Mouse (Mus musculus) layer of hippocampus, postnatal 14 days (tissue): Measurements from ENCODE around the gene Hadha. TPM values are rescaled to one million over a fixed set of nuclear protein-coding genes. Genes with fewer than 3 reads are reported as not detected.

ENCODE experiments used
- DNase-seq, 2 experiments: peaks; one replicate each; pipeline ENCODE4 v3.0.0; 2021 to 2022; ENCODE audit warnings: low spot score in 2 of 2, mixed read lengths in 1 of 2
- total RNA-seq, 2 experiments: library from RNA; stranded (reverse); gene quantifications; 2 replicates each; pipeline ENCODE4 v1.2.3; 2021

The Hadha gene
- total RNA-seq, 2 experiments from 2014 or later: 78.4 to 95.1 TPM

DNA sequence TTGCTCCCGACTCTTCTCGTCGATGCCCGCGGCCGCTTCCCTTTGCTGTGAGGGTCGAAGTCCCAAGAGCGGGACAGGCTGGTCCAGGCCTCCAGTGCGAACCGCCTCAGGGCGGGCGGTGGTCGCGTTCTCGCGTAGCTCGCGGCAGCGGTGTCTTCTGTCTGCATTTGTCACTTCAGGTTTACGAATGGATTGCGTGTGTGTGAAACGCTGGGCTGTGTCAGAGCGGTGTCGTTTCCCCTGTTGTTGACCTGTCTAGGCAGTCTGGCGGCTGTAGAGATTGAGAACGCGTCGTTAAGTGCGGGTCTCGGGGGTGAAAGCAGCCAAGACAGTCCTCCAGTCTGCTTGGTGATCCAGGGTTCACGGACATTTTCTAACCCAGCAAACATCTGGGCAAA, 432 bp upstream of the Hadha start:
- DNase-seq: no peak

DNA sequence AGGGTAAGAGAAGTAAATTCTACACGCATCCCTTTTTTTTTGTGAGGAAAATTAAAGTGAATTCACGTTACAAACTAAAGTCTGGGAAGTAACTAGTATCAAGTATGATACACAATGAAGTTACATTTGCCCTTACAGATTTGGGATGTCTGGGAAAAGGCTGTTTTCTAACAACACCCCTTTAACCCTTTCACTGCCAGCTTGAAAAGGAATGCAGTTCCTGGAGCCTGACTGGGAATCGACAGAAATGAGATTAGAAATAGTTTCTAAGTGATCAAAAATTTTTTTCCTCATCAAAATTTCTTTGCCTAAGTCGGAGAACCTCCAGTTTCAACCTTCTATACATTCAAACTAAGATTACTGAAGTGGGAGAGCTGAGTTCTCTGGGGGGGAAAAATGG, 949 bp downstream of the Hadha start:
- peak in 1 of 2 experiments; percentile 24 for DNase-seq

DNA sequence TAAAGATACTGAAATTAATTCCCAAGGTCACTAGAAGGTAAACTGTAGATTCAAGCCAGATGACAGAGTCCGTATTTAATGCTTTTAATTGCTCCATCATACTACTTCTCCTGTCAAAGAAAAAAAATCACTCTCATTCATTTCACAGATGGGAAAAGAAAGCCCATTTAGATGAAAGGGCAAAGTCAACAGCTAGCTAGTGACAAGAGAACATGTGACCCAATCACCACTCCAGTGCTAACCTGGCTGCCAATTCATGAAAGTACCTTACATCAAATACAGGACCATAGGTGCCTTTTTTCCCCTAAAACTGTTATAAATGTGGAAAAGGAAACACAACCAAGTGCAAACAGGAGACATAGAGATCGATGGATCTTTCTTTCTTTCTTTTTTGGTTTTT, 1.7 kb downstream of the Hadha start:
- no peak for DNase-seq

DNA sequence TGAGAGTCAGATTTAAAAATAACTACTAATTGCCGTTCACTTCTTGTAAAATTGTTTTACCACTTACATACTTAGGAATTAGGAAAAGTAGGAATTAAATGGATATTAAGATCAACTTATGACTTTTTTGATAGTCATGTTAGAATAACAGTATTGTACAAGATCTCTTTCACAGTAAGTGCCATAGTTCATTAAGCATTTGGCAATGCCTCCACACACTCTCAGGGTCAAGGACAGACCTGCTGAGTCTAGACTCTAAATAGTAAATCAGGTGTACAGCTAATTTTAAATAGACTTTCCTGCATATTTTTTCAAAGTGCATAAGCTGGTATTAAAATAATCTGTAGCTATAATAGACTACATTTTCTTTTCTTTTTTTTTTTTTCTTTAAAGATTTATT, 2.5 kb downstream of the Hadha start:
- no peak for DNase-seq

DNA sequence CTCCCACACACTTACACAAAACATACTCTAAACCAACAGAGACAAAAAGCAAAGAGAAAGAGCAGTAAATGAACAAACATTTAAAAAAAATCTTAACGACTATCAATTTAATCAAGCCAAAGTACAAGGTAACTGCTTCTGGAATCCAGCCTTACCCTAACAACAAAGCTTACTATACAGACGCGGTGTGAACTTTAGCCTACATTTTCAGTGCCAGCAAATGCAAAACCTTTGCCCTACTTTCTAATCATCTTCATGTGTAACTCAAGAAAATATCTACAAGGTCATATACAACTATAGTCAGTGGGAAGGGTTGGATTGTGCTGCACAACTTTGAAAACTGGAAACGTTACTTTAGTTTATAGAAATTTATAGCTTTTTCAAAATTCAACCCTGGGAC, 3.0 kb downstream of the Hadha start:
- DNase-seq: no peak

DNA sequence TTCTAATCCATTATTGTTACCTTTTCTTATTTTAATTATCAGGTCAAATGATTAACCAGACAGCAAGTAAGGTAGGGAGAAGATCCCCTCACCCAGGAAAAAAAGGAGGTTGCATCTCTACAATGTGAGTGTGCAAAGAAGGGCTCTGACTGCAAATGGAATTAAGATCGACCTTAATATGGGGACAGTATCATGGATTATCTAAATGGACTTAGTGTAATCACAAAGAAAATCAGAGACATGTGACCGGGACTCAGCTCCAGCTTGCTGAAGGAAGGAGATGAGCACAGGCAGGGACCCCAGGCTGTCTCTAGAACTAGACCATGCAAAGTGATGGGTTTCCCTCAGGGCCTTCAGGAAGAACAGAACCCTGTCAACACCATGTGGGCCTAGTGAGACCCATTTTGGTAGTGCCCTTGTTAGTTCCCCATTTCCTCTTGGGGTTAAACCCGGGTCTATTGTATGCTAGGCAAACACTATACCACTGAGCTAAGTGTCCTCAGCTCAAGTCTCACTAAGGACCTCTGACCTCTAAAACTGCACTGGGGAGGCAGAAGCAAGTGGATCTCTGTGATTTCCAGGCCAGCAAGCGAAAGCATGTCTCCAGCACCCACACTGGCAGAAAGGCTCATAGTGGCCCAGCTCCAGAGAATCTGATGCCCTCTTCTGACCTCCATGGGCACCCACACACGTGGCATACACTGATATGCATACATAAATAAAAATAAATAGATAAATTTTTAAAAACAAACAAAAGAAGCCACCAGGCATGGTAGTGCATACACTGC, 6.6 kb downstream of the Hadha start:
- DNase-seq: no peak

DNA sequence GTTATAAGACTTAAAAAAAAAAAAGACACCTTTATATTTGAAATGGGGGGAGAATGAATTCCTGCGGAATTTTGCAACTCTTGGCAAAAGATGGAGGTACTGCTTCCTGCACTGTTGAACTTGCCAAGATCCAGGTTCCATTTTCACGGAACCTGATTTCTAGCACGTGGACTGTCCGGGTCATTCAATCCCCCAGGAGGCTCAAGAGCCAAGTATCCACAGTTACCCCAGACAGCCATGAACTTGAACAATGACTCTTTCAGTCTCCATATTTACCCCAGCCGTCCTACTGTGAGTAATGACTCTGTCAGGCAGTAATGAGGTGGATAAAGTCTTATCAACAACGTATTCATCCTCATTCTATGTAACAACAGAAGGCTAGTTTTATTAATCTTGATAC, 8.4 kb downstream of the Hadha start:
- no peak for DNase-seq

DNA sequence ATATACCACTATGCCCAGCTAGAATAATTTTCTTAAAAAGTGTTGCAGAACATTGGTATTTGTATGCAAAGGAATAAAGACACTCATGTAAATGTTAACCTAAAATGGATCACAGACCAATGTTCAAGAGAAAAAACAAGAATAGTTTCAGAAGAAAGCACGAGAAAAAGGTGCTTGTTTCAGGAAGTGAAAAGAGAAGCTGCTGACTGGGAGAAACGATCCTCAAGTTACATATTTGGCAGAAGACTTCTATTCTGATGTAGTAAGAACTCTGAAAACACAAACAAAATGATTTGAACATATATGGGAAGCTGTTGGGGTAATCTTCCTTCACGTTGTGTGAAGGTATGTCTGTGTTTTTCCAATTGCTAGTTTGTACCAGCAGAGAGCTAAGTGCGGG, 16.8 kb downstream of the Hadha start:
- no peak for DNase-seq

DNA sequence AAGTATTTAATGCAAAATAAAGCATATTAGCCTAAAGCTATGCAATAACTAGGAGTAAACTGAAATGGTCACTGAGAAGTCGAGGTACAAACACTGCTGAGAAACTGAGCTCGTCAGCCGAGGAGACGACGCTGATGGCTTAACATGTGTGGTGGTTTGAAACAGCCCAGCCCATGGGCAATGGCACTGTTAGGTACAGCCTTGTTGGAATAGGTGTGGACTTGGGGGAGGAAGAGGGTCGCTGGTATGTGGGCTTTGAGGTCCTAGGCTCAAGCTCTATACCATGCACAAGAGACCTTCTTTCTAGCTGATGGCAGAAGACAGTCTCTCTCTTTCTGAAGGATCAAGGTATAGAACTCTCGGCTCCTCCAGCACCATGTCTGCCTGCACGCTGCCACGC, 17.7 kb downstream of the Hadha start:
- no peak for DNase-seq

DNA sequence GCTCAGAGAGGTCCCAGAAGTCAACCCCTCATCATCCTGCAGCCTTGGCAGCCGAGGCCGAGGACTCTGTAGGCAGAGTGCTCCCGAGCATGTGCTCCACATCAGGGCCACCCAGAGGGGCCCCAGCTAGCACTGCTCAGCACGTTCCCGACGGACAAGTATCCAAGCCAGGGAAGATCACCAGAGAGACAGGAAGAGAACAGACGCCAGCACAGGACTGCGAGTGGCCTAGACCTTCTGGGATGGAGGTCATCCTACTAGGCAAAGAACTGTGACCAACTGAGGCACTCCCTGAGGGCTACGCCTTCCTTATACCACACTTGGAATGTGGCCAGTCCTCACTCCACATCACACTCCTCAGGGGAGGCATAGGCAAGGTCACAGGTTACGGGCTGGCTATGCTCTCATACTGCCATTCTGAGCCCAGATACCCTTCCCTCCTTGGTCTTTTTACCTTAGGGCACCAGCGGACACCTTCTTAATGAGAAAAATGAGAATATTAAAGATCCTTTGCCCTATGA, 19.2 kb downstream of the Hadha start:
- DNase-seq: no peak

DNA sequence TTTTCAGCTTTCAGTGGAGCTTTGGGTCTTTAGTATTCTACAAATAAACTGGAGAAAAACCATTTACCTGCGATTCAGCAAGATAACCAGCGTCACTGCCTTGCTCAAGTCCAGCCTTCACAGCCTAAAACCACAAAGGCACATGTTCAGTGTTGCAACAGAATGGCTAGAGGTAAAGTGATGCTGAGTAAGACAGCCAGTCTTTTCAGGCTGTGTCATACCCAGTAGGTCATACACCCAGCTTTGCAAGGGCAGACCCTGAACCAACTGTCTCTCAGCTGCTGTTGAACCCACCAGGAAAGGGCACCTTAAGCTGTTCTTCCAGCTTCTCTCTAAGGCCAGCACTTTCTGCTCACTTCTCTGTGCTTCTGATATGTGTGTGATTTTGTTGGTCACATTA, 22.8 kb downstream of the Hadha start:
- DNase-seq: no peak

DNA sequence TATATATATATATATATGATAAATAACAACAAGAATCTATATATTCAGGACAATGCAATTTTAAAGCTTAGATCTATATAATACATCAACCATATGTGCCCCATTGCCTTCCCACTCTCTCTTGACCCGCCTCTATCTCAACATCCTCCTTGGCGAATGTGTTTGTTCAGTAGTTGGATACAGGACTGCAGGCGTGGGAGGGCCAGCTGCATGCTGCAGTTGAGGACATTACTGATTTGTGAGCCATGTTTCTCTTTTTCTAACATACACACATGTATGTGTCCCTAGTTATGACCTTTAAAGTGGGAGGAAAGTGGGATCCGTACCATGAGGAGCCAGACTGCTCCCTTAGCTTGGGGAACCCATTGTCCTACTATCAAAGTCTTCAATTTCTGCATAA, 23.7 kb downstream of the Hadha start:
- DNase-seq: no peak

DNA sequence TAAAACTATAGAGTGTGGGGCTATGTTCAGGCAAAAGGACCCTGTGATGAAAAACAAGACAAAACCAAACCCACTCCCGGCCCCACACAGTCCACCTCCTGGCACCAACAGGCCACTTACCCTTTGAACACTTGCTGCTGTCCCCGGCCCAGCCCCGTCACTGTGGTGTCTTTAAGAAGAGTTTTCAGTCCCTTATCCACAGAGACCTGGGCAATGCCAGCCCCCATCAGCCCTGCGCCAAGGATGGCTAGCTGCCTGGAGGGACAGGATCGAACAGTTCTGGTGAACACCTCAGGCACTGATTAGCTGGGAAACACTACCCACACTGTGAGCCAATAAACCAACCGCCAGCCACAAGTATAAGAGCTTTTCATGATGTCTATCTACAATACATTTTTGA, 26.3 kb downstream of the Hadha start:
- no peak for DNase-seq

DNA sequence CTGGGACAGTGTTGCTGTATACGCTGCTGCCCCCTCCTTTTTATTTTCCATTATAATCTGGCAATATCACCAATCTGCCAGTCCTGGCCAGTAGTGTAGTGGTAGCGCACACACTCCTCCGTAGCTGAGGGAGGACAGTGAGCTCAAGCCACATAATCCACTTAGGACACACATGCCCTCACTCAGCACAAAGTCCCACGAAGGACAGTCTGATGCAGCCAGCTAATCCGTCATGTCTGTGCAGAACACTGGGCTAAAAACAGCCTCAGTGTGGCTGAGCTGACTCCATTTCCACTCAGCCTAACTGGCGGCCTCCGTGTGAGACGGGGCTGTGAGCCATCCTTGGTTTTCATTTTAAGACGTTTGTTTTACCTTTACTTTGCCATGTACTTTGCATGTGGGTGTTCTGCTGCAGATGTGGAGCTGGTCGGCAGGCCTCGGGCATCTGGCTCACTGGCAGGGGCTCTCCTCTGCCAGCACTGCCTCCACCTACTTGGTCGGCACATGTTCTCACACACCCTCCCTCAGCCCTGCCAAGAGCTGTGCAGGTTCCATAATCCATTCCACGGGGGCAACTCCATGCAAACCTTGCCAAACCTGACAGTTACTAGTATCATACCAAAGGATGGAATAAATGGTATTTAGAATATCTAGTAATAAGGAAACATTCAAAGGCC, 26.9 kb downstream of the Hadha start:
- DNase-seq: no peak

DNA sequence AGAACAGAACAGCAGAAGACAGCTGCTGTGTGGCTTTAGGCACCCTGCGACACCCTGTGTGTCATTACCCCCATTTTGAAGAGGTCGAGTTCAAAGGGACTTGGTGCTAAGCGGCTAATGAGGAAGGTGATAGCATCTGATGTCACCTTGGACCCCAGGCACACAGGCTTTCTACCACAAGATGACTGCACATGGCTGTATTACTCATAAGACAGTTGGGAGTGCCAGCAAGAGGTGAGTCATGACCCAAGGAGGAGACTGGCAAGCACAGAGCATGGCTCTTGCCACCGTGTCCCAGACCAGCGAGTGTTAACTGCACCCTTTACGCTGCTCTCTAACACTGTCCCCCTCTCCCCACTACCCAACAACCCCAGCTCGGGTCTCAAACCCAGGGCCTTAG, 28.2 kb downstream of the Hadha start:
- no peak for DNase-seq

DNA sequence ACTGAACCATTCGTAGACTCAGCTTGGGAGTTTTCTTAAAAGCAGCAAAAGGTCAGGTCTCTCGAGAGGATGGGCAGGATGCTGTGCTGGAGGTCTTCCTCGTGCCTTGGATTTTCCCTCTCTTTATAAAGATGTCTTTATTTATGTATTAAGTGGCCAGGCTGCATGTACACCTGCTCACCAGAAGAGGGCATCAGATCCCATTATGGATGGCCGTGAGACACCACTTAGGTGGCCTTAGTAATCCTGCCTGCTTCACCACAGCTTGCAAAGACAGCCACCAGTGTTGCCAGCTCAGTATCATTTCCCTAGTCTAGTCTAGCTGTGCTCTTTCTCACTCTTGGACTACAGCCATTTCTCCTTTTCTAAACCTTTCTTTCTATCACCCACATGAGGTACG, 29.4 kb downstream of the Hadha start:
- peak in 1 of 2 experiments; percentile 32 for DNase-seq

DNA sequence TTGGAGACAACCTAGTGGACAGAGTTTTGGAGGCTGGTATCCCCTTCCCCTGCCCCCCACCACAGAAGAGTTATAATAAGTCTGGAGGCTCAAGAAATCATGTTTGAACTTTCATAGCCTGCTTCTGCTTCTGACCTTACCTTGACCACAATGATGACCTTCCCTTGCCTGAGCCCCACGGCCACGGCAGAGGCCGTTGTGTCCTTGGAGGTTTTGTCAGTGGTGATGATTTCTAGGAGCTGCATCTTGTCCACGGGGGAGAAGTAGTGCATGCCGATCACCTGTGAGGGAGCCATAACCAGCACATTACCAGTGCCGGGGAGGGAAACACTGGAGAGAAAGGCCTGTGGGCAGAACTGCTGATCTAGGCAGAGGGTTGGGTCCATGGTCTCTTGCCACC, 32.5 kb downstream of the Hadha start:
- DNase-seq: no peak

DNA sequence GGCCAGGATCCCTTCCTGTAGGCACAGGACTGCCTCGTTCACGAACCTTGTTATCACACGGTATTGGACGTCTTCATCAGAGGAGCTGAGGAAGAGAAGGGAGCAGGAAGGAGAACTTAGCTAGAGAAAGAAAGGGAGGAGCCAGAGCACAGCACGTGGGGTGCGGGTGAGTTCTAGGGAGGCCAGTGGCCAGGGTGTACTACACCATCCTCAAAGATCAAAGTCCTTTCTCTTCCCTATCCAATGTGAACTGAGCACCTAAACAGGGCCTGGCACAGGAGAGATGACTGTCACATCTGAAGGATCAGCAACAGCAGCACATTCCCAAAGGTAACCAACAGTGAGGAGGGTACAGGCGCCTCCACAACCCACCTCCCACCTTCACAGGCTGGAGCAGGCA, 34.9 kb downstream of the Hadha start:
- DNase-seq: no peak

DNA sequence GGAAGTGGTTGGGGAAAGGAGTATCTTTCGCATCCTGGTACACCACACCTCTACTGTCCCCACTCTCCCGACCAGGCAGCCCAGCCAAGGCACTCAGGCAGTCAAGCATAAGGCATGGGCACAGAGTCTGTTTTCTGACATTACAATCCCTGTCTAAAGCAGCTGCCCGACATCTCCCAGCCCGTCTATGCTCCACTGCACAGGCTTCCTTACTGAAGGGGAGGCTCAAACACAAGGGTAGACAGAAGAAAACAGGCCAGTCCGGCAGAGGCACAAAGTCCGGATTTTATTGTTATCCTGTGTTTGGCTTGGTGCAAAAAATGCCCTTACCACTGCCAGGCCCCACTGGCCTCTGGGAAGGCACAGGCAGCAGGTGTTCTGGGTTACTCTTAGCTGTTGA, 35.8 kb downstream of the Hadha start:
- no peak for DNase-seq

DNA sequence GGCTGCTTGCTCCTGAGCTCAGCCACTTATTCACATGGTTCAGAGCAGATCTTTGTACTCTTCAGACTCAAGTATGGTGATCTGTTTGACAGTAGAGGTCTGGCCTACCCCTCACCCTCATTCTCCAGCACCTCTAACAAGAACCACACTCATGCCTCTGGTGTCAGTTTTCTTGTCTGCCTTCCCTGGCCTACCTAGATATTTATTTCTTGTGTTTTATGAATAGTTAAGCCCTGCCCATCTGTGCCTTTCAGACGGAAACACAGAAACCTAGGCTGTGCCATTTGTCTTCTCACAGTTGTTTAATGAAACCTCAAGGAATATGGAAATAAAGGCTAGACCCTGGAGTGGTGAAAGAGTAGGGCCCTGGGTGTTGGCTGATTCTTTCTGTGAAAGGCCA, 36.9 kb downstream of the Hadha start:
- DNase-seq: no peak

DNA sequence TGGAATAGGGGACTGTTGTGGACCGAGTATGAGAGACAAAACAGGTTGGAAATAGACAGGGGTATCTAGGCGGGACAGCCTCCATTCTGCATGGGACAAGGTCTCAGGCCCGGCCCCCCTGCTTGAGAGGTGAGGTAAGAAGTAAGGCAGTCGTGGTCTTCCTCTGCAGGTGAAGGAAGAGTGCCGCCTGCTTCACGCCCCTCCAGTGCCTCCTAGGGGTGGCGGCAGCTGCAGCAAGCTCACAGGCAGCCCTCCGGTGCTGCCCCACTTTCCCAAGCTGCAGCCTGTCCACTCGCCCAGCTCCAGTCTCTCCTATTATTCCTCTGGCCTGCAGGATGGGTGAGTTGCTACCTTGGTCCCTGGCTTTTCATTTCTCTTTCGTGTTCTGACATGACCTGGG, 39.2 kb downstream of the Hadha start:
- no peak for DNase-seq

DNA sequence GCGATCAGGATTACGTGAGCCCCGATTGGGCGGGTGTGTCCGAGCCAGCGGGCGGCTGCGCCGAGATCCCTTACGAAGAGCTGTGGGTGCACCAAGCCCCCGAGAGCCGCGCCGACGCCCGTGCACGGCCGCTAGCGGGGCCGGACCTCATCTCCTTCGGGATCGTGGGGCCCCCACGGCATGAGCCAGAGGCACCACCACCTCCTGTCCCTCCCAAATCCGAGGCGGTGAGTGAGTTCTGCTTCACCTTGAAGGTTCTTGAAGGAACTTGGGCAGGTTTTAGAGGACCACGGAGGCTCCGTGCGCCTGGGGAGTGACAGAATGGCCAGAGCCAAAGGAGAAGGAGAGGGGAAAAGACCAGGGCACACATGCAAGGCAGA, 40.2 kb downstream of the Hadha start:
- DNase-seq: no peak
